ENCODE assay signal across 27 mouse cellular contexts in genomic region chr11:36647179-36647578, GRCm38 (mm10).
DNase-seq lines count a peak whose midpoint lies in the region; ATAC-seq and TF ChIP-seq lines count a peak whose summit lies in the region.
"Had no signal": no experiment of that assay in that cellular context is flagged by ENCODE, and none has a peak within 500 bp of the region (broad histone marks: within the 10 kb centered on the region; RNA-seq: fewer than 3 reads in every experiment).

No protein-coding gene starts in this region.

- no peak overlapping the region for H3K4me2 ChIP-seq in forebrain, embryonic 11.5 days (ENCODE audit: low read depth, low read length, severe bottlenecking)
- H3K4me2 ChIP-seq in forebrain, embryonic 12.5 days = no peak overlapping the region
- H3K4me2 ChIP-seq in forebrain, embryonic 16.5 days (ENCODE audit: low read length) = no peak overlapping the region
- H3K4me2 ChIP-seq in forebrain, embryonic 13.5 days = no peak overlapping the region
- no peak overlapping the region for H3K4me2 ChIP-seq in midbrain, embryonic 13.5 days (replicated peaks)
- H3K4me2 ChIP-seq in midbrain, embryonic 16.5 days (ENCODE audit: low read length) = no peak overlapping the region
- no peak overlapping the region for H3K4me2 ChIP-seq in hindbrain, postnatal 0 days (ENCODE audit: low read depth, low read length)
- H3K4me2 ChIP-seq: embryonic facial prominence, embryonic 13.5 days; embryonic facial prominence, embryonic 15.5 days; forebrain, embryonic 15.5 days had no signal

- no peak overlapping the region for H3K27ac ChIP-seq in forebrain, embryonic 11.5 days (ENCODE audit: low read depth, low read length)
- no peak overlapping the region for H3K27ac ChIP-seq in forebrain, embryonic 12.5 days
- H3K27ac ChIP-seq in forebrain, embryonic 16.5 days (ENCODE audit: low read length) = no peak overlapping the region
- H3K27ac ChIP-seq in forebrain, embryonic 13.5 days = no peak overlapping the region
- H3K27ac ChIP-seq in midbrain, embryonic 13.5 days = peak overlapping the region; percentile 21; the same call in 1 of the 2 replicates
- no peak overlapping the region for H3K27ac ChIP-seq in midbrain, embryonic 16.5 days (ENCODE audit: low read length)
- H3K27ac ChIP-seq in hindbrain, postnatal 0 days = no peak overlapping the region
- H3K27ac ChIP-seq: embryonic facial prominence, embryonic 13.5 days; embryonic facial prominence, embryonic 15.5 days; forebrain, embryonic 15.5 days had no signal

- no peak overlapping the region for H3K9ac ChIP-seq in forebrain, embryonic 11.5 days (ENCODE audit: low read length)
- no peak overlapping the region for H3K9ac ChIP-seq in forebrain, embryonic 12.5 days
- no peak overlapping the region for H3K9ac ChIP-seq in forebrain, embryonic 16.5 days (replicated peaks; ENCODE audit: low read depth, low read length)
- H3K9ac ChIP-seq in forebrain, embryonic 13.5 days = no peak overlapping the region
- no peak overlapping the region for H3K9ac ChIP-seq in midbrain, embryonic 13.5 days (replicated peaks)
- H3K9ac ChIP-seq in midbrain, embryonic 16.5 days (ENCODE audit: low read depth, low read length) = no peak overlapping the region
- no peak overlapping the region for H3K9ac ChIP-seq in hindbrain, postnatal 0 days (replicated peaks; ENCODE audit: low read length)
- H3K9ac ChIP-seq: embryonic facial prominence, embryonic 13.5 days; embryonic facial prominence, embryonic 15.5 days; forebrain, embryonic 15.5 days had no signal

- H3K4me3 ChIP-seq in forebrain, embryonic 11.5 days (ENCODE audit: low read depth, low read length) = no peak overlapping the region
- H3K4me3 ChIP-seq in forebrain, embryonic 12.5 days (replicated peaks) = no peak overlapping the region
- no peak overlapping the region for H3K4me3 ChIP-seq in forebrain, embryonic 16.5 days (replicated peaks; ENCODE audit: low read length)
- H3K4me3 ChIP-seq in forebrain, embryonic 13.5 days = no peak overlapping the region
- no peak overlapping the region for H3K4me3 ChIP-seq in midbrain, embryonic 13.5 days (replicated peaks)
- no peak overlapping the region for H3K4me3 ChIP-seq in midbrain, embryonic 16.5 days (ENCODE audit: low read depth, low read length)
- no peak overlapping the region for H3K4me3 ChIP-seq in hindbrain, postnatal 0 days (ENCODE audit: low read length)
- H3K4me3 ChIP-seq: embryonic facial prominence, embryonic 13.5 days; embryonic facial prominence, embryonic 15.5 days; erythroblast, embryonic 14.5 days; forebrain, embryonic 15.5 days had no signal

- no peak for DNase-seq in forebrain, embryonic 11.5 days (ENCODE audit: low spot score)
- peak; percentile 22 for DNase-seq in retina, postnatal 1 day
- no peak for DNase-seq in hindbrain, postnatal 0 days (ENCODE audit: low spot score)
- DNase-seq: adrenal gland, adult 8-10 months; adrenal gland, postnatal 14 days; adrenal gland, postnatal 36 days; B cell, adult 2 months; cerebellum, adult 11 months; cerebellum, adult 18-20 months; cerebellum, adult 8-10 months; cerebellum, adult 9-11 months; cerebellum, postnatal 36 days; embryo, embryonic 11 days had no signal

- no peaks in the 10 kb centered on the region for H3K27me3 ChIP-seq in forebrain, embryonic 11.5 days (ENCODE audit: control insufficient read depth, insufficient read depth, low read length)
- H3K27me3 ChIP-seq in forebrain, embryonic 12.5 days = no peaks in the 10 kb centered on the region
- H3K27me3 ChIP-seq in forebrain, embryonic 16.5 days (replicated peaks; ENCODE audit: control insufficient read depth, insufficient read depth, low read length) = no peaks in the 10 kb centered on the region
- no peaks in the 10 kb centered on the region for H3K27me3 ChIP-seq in forebrain, embryonic 13.5 days
- H3K27me3 ChIP-seq in midbrain, embryonic 13.5 days = no peaks in the 10 kb centered on the region
- no peaks in the 10 kb centered on the region for H3K27me3 ChIP-seq in midbrain, embryonic 16.5 days (ENCODE audit: control insufficient read depth, insufficient read depth, low read depth, low read length)
- no peaks in the 10 kb centered on the region for H3K27me3 ChIP-seq in hindbrain, postnatal 0 days (ENCODE audit: insufficient read depth, low read length)
- H3K27me3 ChIP-seq: CH12.LX; embryonic facial prominence, embryonic 13.5 days; embryonic facial prominence, embryonic 15.5 days; forebrain, embryonic 15.5 days had no signal

- no peaks in the 10 kb centered on the region for H3K9me3 ChIP-seq in forebrain, embryonic 11.5 days (ENCODE audit: control insufficient read depth, low read length)
- H3K9me3 ChIP-seq in forebrain, embryonic 12.5 days = no peaks in the 10 kb centered on the region
- no peaks in the 10 kb centered on the region for H3K9me3 ChIP-seq in forebrain, embryonic 16.5 days (ENCODE audit: control insufficient read depth, low read length)
- H3K9me3 ChIP-seq in forebrain, embryonic 13.5 days (replicated peaks) = no peaks in the 10 kb centered on the region
- no peaks in the 10 kb centered on the region for H3K9me3 ChIP-seq in midbrain, embryonic 13.5 days
- H3K9me3 ChIP-seq in midbrain, embryonic 16.5 days (replicated peaks; ENCODE audit: control insufficient read depth, low read length, poor library complexity, severe bottlenecking) = no peaks in the 10 kb centered on the region
- no peaks in the 10 kb centered on the region for H3K9me3 ChIP-seq in hindbrain, postnatal 0 days (ENCODE audit: low read length)
- H3K9me3 ChIP-seq: embryonic facial prominence, embryonic 13.5 days; embryonic facial prominence, embryonic 15.5 days; forebrain, embryonic 15.5 days had no signal

- H3K4me1 ChIP-seq in forebrain, embryonic 11.5 days (replicated peaks; ENCODE audit: control insufficient read depth, insufficient read depth, low read length) = 0 out of 2 replicates have a peak, but pooled peaks cover 2% of the 10 kb centered on the region
- 0 out of 2 replicates have a peak, but pooled peaks cover 6% of the 10 kb centered on the region for H3K4me1 ChIP-seq in forebrain, embryonic 12.5 days
- no peaks in the 10 kb centered on the region for H3K4me1 ChIP-seq in forebrain, embryonic 16.5 days (replicated peaks; ENCODE audit: control insufficient read depth, insufficient read depth, low read length)
- peaks cover 9% of the 10 kb centered on the region for H3K4me1 ChIP-seq in forebrain, embryonic 13.5 days
- peaks cover 21% of the 10 kb centered on the region for H3K4me1 ChIP-seq in midbrain, embryonic 13.5 days (replicated peaks)
- H3K4me1 ChIP-seq in midbrain, embryonic 16.5 days (ENCODE audit: control insufficient read depth, insufficient read depth, low read length) = peaks cover 6% of the 10 kb centered on the region; the same call in 1 of the 2 replicates
- H3K4me1 ChIP-seq in hindbrain, postnatal 0 days (ENCODE audit: insufficient read depth, low read length) = no peaks in the 10 kb centered on the region
- H3K4me1 ChIP-seq: embryonic facial prominence, embryonic 13.5 days; embryonic facial prominence, embryonic 15.5 days had no signal

- TF ChIP-seq CTCF in hindbrain, postnatal 0 days (IDR thresholded peaks at IDR 0.05; ENCODE audit: low read depth) = no peak

- ATAC-seq in forebrain, embryonic 11.5 days (replicated peaks; ENCODE audit: low FRiP score) = peak; percentile 44; the same call in 1 of the 2 replicates
- no peak for ATAC-seq in forebrain, embryonic 12.5 days (ENCODE audit: low FRiP score)
- peak; percentile 52; the same call in 1 of the 2 replicates for ATAC-seq in forebrain, embryonic 16.5 days
- no peak for ATAC-seq in forebrain, embryonic 13.5 days
- ATAC-seq in midbrain, embryonic 13.5 days = no peak
- no peak for ATAC-seq in midbrain, embryonic 16.5 days
- no peak for ATAC-seq in hindbrain, postnatal 0 days
- ATAC-seq: activated CD4-positive, CD25-positive, alpha-beta regulatory T cell, adult 4 months; CD4-positive, CD25-positive, alpha-beta regulatory T cell, adult 4 months; forebrain, embryonic 15.5 days; Patski had no signal

- H3K36me3 ChIP-seq in forebrain, embryonic 11.5 days (ENCODE audit: control insufficient read depth, insufficient read depth, low read length) = no peaks in the 10 kb centered on the region
- H3K36me3 ChIP-seq in forebrain, embryonic 12.5 days (replicated peaks) = no peaks in the 10 kb centered on the region
- no peaks in the 10 kb centered on the region for H3K36me3 ChIP-seq in forebrain, embryonic 16.5 days (ENCODE audit: control insufficient read depth, insufficient read depth)
- H3K36me3 ChIP-seq in forebrain, embryonic 13.5 days (ENCODE audit: poor library complexity, severe bottlenecking) = no peaks in the 10 kb centered on the region
- H3K36me3 ChIP-seq in midbrain, embryonic 13.5 days = no peaks in the 10 kb centered on the region; the same call in 1 of the 2 replicates
- H3K36me3 ChIP-seq in midbrain, embryonic 16.5 days (ENCODE audit: control insufficient read depth, insufficient read depth, low read length) = no peaks in the 10 kb centered on the region
- no peaks in the 10 kb centered on the region for H3K36me3 ChIP-seq in hindbrain, postnatal 0 days (ENCODE audit: insufficient read depth, low read length)
- H3K36me3 ChIP-seq: embryonic facial prominence, embryonic 13.5 days; embryonic facial prominence, embryonic 15.5 days; forebrain, embryonic 15.5 days; G1E had no signal

- WGBS in forebrain, embryonic 11.5 days = 32% methylated on average over 1 of the region's 1 CpGs
- WGBS in forebrain, embryonic 12.5 days = 8% methylated on average over 1 of the region's 1 CpGs
- 14% methylated on average over 1 of the region's 1 CpGs for WGBS in forebrain, embryonic 16.5 days
- WGBS in forebrain, embryonic 13.5 days = 14% methylated on average over 1 of the region's 1 CpGs
- 26% methylated on average over 1 of the region's 1 CpGs for WGBS in midbrain, embryonic 13.5 days
- 47% methylated on average over 1 of the region's 1 CpGs for whole genome bisulfite sequencing in midbrain, embryonic 16.5 days
- WGBS in hindbrain, postnatal 0 days = 44% methylated on average over 1 of the region's 1 CpGs

Comparison
In these comparisons a context has a peak if more than half of its experiments do, and no peak if none do; other contexts are left out.
1. ATAC-seq: peak in forebrain, embryonic 11.5 days (single experiment) and forebrain, embryonic 16.5 days (single experiment); none in forebrain, embryonic 12.5 days (single experiment), forebrain, embryonic 13.5 days (single experiment), midbrain, embryonic 13.5 days (single experiment), midbrain, embryonic 16.5 days (single experiment) and hindbrain, postnatal 0 days (single experiment).